Mouse (Mus musculus) cortical plate, adult 2 months (tissue): ENCODE data around the gene Scrn1. TPM values are rescaled to one million over a fixed set of nuclear protein-coding genes. Genes with fewer than 3 reads are reported as not detected.

Experiments used
- H3K27ac ChIP-seq: fragments of 200-500 bp; 2 replicates; pipeline ENCODE4 v1.5.1; 2012; ENCODE audit warnings: low read length, control low read depth, inconsistent platforms; ENCODE audit not compliant: insufficient read depth
- H3K4me1 ChIP-seq: fragments of 200-500 bp; 2 replicates; pipeline ENCODE4 v1.6.1; 2011; ENCODE audit warnings: low read length; ENCODE audit not compliant: control insufficient read depth, insufficient read depth
- H3K4me3 ChIP-seq: fragments of 200-500 bp; 2 replicates; pipeline ENCODE4 v1.5.1; 2011; ENCODE audit warnings: mild to moderate bottlenecking, low read length, control low read depth; ENCODE audit not compliant: insufficient read depth
- CTCF ChIP-seq: fragments of 200-500 bp; IDR thresholded peaks from 2 replicates; pipeline ENCODE4 v1.5.1; 2011; ENCODE audit warnings: mild to moderate bottlenecking, control low read depth, low read length; ENCODE audit not compliant: insufficient read depth; ENCODE audit errors: extremely low read depth
- POLR2A ChIP-seq: fragments of 200-500 bp; IDR thresholded peaks from 2 replicates; pipeline ENCODE4 v1.6.1; 2011; ENCODE audit warnings: mild to moderate bottlenecking, low read length, control low read depth; ENCODE audit not compliant: insufficient read depth; ENCODE audit errors: extremely low read depth
- polyA plus RNA-seq: library from polyadenylated mRNA; depleted of rRNA; stranded (reverse); fragments of >200 nt; gene quantifications from 2 replicates; pipeline ENCODE4 v1.2.3, GENCODE M21; 2012

Scrn1 gene
- polyA plus RNA-seq, 1 experiment = 115 TPM

- Histone ChIP-seq H3K4me3 (no peak overlapping the region), H3K27ac (no peak overlapping the region; the same call in 1 of the 2 replicates), H3K4me1 (peaks cover 8% of the 10 kb centered on the region)
- no peak for TF ChIP-seq POLR2A
- TF ChIP-seq CTCF = no peak
Observed at GRCm38 (mm10) chr6:54540252-54540887, 25.9 kb downstream of the Scrn1 start.

GRCm38 (mm10) chr6:54539396-54539795 is 26.9 kb downstream of the Scrn1 start:
- no peak overlapping the region for H3K27ac ChIP-seq
- no peak for TF ChIP-seq POLR2A
- TF ChIP-seq CTCF = no peak
- peaks cover 8% of the 10 kb centered on the region for H3K4me1 ChIP-seq
- no peak overlapping the region for H3K4me3 ChIP-seq

GRCm38 (mm10) chr6:54538773-54539173 is 27.5 kb downstream of the Scrn1 start:
- TF ChIP-seq POLR2A = no peak
- no peak for TF ChIP-seq CTCF
- H3K4me3 ChIP-seq = no peak overlapping the region
- peaks cover 8% of the 10 kb centered on the region for H3K4me1 ChIP-seq
- H3K27ac ChIP-seq = no peak overlapping the region

GRCm38 (mm10) chr6:54537053-54537452 is 29.2 kb downstream of the Scrn1 start:
- Histone ChIP-seq H3K4me3 (no peak overlapping the region), H3K27ac (no peak overlapping the region), H3K4me1 (peaks cover 8% of the 10 kb centered on the region)
- no peak for TF ChIP-seq POLR2A
- no peak for TF ChIP-seq CTCF

GRCm38 (mm10) chr6:54535485-54535884 is 30.8 kb downstream of the Scrn1 start:
- TF ChIP-seq POLR2A (no peak), CTCF (no peak)
- H3K4me1 ChIP-seq = peaks cover 10% of the 10 kb centered on the region
- no peak overlapping the region for H3K4me3 ChIP-seq
- H3K27ac ChIP-seq = no peak overlapping the region

GRCm38 (mm10) chr6:54531048-54531481 is 35.2 kb downstream of the Scrn1 start:
- no peak overlapping the region for H3K27ac ChIP-seq

GRCm38 (mm10) chr6:54530182-54530581 is 36.1 kb downstream of the Scrn1 start:
- no peak overlapping the region for H3K27ac ChIP-seq
- H3K4me1 ChIP-seq = peaks cover 10% of the 10 kb centered on the region
- no peak for TF ChIP-seq CTCF
- no peak for TF ChIP-seq POLR2A
- no peak overlapping the region for H3K4me3 ChIP-seq

More at GRCm38 (mm10) chr6:54531048-54531481, 35.2 kb downstream of the Scrn1 start:
- H3K4me1 ChIP-seq = peaks cover 10% of the 10 kb centered on the region
- no peak overlapping the region for H3K4me3 ChIP-seq
- TF ChIP-seq CTCF = no peak
- TF ChIP-seq POLR2A = no peak

- TF ChIP-seq CTCF (no peak), POLR2A (no peak)
- Histone ChIP-seq H3K4me1 (peaks cover 10% of the 10 kb centered on the region), H3K27ac (no peak overlapping the region), H3K4me3 (no peak overlapping the region)
Observed at GRCm38 (mm10) chr6:54528666-54529065, 37.6 kb downstream of the Scrn1 start.

- no peak for TF ChIP-seq POLR2A
- TF ChIP-seq CTCF = no peak
- no peak overlapping the region for H3K27ac ChIP-seq
- H3K4me3 ChIP-seq = no peak overlapping the region
Observed at GRCm38 (mm10) chr6:54518758-54519157, 47.5 kb downstream of the Scrn1 start.

GRCm38 (mm10) chr6:54516512-54517134 is 49.7 kb downstream of the Scrn1 start:
- H3K4me3 ChIP-seq = no peak overlapping the region
- H3K4me1 ChIP-seq = peaks cover 3% of the 10 kb centered on the region
- TF ChIP-seq POLR2A = no peak
- no peak for TF ChIP-seq CTCF
- H3K27ac ChIP-seq = no peak overlapping the region

More at GRCm38 (mm10) chr6:54518758-54519157, 47.5 kb downstream of the Scrn1 start:
- H3K4me1 ChIP-seq = peaks cover 3% of the 10 kb centered on the region
